Mouse (Mus musculus) forebrain, embryonic 12.5 days (tissue): Measurements from ENCODE around the gene Tmem95. TPM values are rescaled to one million over a fixed set of nuclear protein-coding genes. Genes with fewer than 3 reads are reported as not detected.

Source experiments
- ATAC-seq: fragments of 200-750 bp; cut with Nextera tagmentation; 2 replicates; pipeline ENCODE4 v1.8.0; 2017; ENCODE audit warnings: moderate TSS enrichment; ENCODE audit not compliant: low FRiP score
- H3K27ac ChIP-seq: fragments of 300-500 bp; sonication (generic); 2 replicates; pipeline ENCODE4 v1.5.1; 2016; ENCODE audit warnings: mild to moderate bottlenecking
- H3K27me3 ChIP-seq: fragments of 300-500 bp; sonication (generic); 2 replicates; pipeline ENCODE4 v1.6.1; 2016; ENCODE audit warnings: mild to moderate bottlenecking
- H3K36me3 ChIP-seq: fragments of 300-500 bp; sonication (generic); replicated peaks from 2 replicates; pipeline ENCODE4 v1.6.1; 2016; ENCODE audit warnings: mild to moderate bottlenecking
- H3K4me1 ChIP-seq: fragments of 300-500 bp; sonication (generic); 2 replicates; pipeline ENCODE4 v1.6.1; 2016
- H3K4me2 ChIP-seq: fragments of 300-500 bp; sonication (generic); 2 replicates; pipeline ENCODE4 v1.6.1; 2016; ENCODE audit warnings: mild to moderate bottlenecking, moderate library complexity
- H3K4me3 ChIP-seq: fragments of 300-500 bp; sonication (generic); replicated peaks from 2 replicates; pipeline ENCODE4 v1.5.1; 2016; ENCODE audit warnings: mild to moderate bottlenecking
- H3K9ac ChIP-seq: fragments of 300-500 bp; sonication (generic); 2 replicates; pipeline ENCODE4 v1.6.1; 2016; ENCODE audit warnings: mild to moderate bottlenecking
- H3K9me3 ChIP-seq: fragments of 300-500 bp; sonication (generic); 2 replicates; pipeline ENCODE4 v1.6.1; 2016
- WGBS: fragments of 180-500 bp; shearing (Covaris S2); methylation state at CpG from one replicate; pipeline ENCODE4 v1.1.7; 2016; 5-methylcytosine and 5-hydroxymethylcytosine counted together
- polyA plus RNA-seq: library from polyadenylated mRNA; unstranded; fragments of >200 nt; fragmentation: Nextera tagmentation; extraction: Ambion mirVana; gene quantifications from 2 replicates; pipeline ENCODE4 v1.2.1, GENCODE M21; 2016

Gene Tmem95
- polyA plus RNA-seq, 1 experiment from 2014 or later, result not detected

GRCm38 (mm10) chr11:69884240-69884639 is 6.4 kb upstream of the Tmem95 start:
- ATAC-seq, result no peak
- Histone ChIP-seq H3K4me3 (no peak overlapping the region), H3K9ac (no peak overlapping the region), H3K4me2 (no peak overlapping the region), H3K4me1 (peaks cover 27% of the 10 kb centered on the region), H3K36me3 (no peaks in the 10 kb centered on the region), H3K27ac (no peak overlapping the region), H3K27me3 (peaks cover 30% of the 10 kb centered on the region), H3K9me3 (no peaks in the 10 kb centered on the region)
- 90% methylated on average over 9 of the region's 9 CpGs for WGBS

- H3K36me3 ChIP-seq, result no peaks in the 10 kb centered on the region
- WGBS, result 93% methylated on average over 8 of the region's 8 CpGs
- no peak overlapping the region for H3K4me3 ChIP-seq
- H3K4me2 ChIP-seq, result no peak overlapping the region
- no peak for ATAC-seq
- no peak overlapping the region for H3K9ac ChIP-seq
- peaks cover 31% of the 10 kb centered on the region for H3K27me3 ChIP-seq
- peaks cover 28% of the 10 kb centered on the region for H3K4me1 ChIP-seq
- no peaks in the 10 kb centered on the region for H3K9me3 ChIP-seq
- no peak overlapping the region for H3K27ac ChIP-seq
Measured at GRCm38 (mm10) chr11:69883527-69884151, 5.8 kb upstream of the Tmem95 start.

- 63% methylated on average over 4 of the region's 4 CpGs for WGBS
- Histone ChIP-seq H3K4me3 (no peak overlapping the region), H3K4me1 (peaks cover 28% of the 10 kb centered on the region), H3K27ac (no peak overlapping the region), H3K9ac (no peak overlapping the region), H3K9me3 (no peaks in the 10 kb centered on the region), H3K36me3 (no peaks in the 10 kb centered on the region), H3K4me2 (no peak overlapping the region), H3K27me3 (peaks cover 31% of the 10 kb centered on the region)
- no peak for ATAC-seq
Measured at GRCm38 (mm10) chr11:69883066-69883465, 5.2 kb upstream of the Tmem95 start.

DNA sequence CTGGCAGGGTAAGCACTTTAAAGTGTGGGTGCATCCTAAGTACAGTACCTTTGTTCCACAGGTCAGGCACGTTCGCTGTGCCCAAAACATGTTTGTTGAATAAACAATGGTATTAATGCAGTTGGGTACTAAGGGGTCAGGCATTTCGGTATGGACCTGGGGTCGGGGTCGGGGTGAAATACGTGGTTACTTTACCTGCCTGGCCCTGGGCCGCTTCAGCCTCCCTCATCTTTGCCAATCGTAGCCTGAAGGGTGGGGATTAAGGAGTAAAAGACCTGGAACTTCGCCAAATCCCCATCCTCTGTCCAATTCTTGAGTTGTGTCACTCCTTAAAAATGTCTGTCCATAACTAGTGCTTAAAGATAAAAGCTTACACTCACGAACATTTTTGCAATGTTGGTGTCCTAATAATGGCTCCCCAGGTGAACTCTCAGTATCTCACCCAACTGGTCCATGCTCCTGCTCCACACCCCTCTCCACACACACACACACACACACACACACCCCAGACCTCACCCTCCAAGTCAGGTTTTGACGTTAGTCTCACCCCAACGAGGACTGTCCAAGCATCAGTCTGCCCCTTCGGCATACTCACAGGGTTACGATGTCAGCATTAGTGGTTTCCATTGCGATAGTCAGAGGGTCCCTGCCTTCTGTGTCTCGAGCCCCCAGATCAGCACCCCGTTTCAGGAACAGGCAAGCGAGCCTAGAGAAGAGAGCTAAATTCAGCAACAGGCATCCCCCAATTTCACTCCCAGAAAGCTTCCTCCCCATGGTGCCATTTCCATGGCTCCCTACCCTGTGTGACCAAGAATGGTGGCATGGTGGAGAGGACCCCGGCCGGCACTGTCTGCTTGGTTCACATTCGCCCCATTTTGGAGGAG is 4.2 kb upstream of the Tmem95 start:
- H3K9ac ChIP-seq, result peak overlapping the region; percentile 48; the same call in 1 of the 2 replicates
- H3K27me3 ChIP-seq, result peaks cover 31% of the 10 kb centered on the region
- peak overlapping the region; percentile 69 for H3K4me2 ChIP-seq
- peak overlapping the region; percentile 43 for H3K4me3 ChIP-seq
- H3K4me1 ChIP-seq, result peaks cover 34% of the 10 kb centered on the region
- no peak for ATAC-seq
- WGBS, result 55% methylated on average over 21 of the region's 21 CpGs
- no peak overlapping the region for H3K27ac ChIP-seq
- no peaks in the 10 kb centered on the region for H3K36me3 ChIP-seq
- no peaks in the 10 kb centered on the region for H3K9me3 ChIP-seq

DNA sequence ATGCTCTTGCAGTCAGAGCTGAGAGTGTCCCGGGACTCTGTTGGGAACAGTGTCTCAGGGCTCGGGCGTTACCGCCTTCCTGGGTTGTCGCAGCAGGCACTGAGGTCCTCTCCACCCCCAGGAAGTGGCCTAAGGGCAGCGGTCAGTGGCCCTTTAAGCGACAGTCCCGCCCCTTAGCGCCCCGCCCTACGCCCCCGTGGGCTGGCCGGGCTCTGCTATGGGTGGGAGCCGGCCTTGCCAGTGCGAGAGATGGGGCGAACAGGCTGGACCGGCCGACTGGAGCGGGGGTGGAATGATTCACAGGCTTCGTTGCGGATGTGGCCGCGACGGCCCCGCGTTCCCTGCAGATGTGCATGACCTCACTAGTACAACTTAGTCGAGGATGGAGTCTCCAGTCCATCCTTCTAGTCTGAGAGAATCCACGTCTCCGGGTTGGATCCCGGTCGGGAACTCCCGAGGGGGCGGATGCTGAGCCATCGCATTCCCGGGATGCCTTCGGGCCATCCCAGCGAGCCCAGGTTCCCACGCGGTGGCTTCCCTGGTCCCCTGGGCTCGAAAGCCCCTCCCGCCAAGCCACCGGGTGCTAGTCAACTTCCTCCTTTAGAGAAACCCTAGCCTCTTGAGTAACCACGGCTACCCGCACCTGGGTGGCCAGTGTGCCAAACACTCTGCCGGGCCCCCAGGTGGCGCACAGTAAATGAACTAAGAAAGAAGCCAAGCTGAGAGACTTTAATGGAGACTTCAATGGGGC is 3.2 kb upstream of the Tmem95 start, which contains the start of gene Kctd11:
Kctd11 (minus strand) TSS at position 554 of the 751 bp plus-strand sequence.
- H3K9me3 ChIP-seq, result no peaks in the 10 kb centered on the region
- peak within 1 kb of the TSS; percentile 56 for H3K27ac ChIP-seq
- peak within 1 kb of the TSS; percentile 69 for H3K4me2 ChIP-seq
- H3K36me3 ChIP-seq, result no peaks in the 10 kb centered on the region
- peaks cover 31% of the 10 kb centered on the region for H3K27me3 ChIP-seq
- peak; percentile 69 for ATAC-seq
- under 1% methylated on average over 46 of the region's 46 CpGs for WGBS
- peak within 1 kb of the TSS; percentile 48 for H3K9ac ChIP-seq
- peaks cover 36% of the 10 kb centered on the region for H3K4me1 ChIP-seq
- peak within 1 kb of the TSS; percentile 43 for H3K4me3 ChIP-seq

- Histone ChIP-seq H3K9me3 (no peaks in the 10 kb centered on the region), H3K4me3 (peak overlapping the region; percentile 43), H3K36me3 (no peaks in the 10 kb centered on the region), H3K9ac (peak overlapping the region; percentile 48), H3K27me3 (peaks cover 31% of the 10 kb centered on the region), H3K27ac (peak overlapping the region; percentile 56; the same call in 1 of the 2 replicates), H3K4me1 (peaks cover 36% of the 10 kb centered on the region), H3K4me2 (peak overlapping the region; percentile 69)
- WGBS, result under 1% methylated on average over 18 of the region's 18 CpGs
- ATAC-seq, result peak; percentile 7; the same call in 1 of the 2 replicates
Measured at GRCm38 (mm10) chr11:69880506-69880852, 2.7 kb upstream of the Tmem95 start.

GRCm38 (mm10) chr11:69879711-69880110 is 1.9 kb upstream of the Tmem95 start:
- 60% methylated on average over 15 of the region's 15 CpGs for WGBS
- H3K9ac ChIP-seq, result no peak overlapping the region
- no peaks in the 10 kb centered on the region for H3K36me3 ChIP-seq
- peaks cover 31% of the 10 kb centered on the region for H3K27me3 ChIP-seq
- H3K9me3 ChIP-seq, result no peaks in the 10 kb centered on the region
- H3K4me2 ChIP-seq, result peak overlapping the region; percentile 69
- H3K4me1 ChIP-seq, result peaks cover 36% of the 10 kb centered on the region
- no peak overlapping the region for H3K27ac ChIP-seq
- no peak for ATAC-seq
- peak overlapping the region; percentile 8 for H3K4me3 ChIP-seq

- ATAC-seq, result no peak
- Histone ChIP-seq H3K36me3 (no peaks in the 10 kb centered on the region), H3K27ac (no peak overlapping the region), H3K4me2 (no peak overlapping the region), H3K4me3 (no peak overlapping the region), H3K4me1 (peaks cover 36% of the 10 kb centered on the region), H3K9me3 (no peaks in the 10 kb centered on the region), H3K9ac (no peak overlapping the region), H3K27me3 (peaks cover 31% of the 10 kb centered on the region)
- WGBS, result 87% methylated on average over 6 of the region's 6 CpGs
Measured at GRCm38 (mm10) chr11:69878952-69879351, 1.1 kb upstream of the Tmem95 start.

- no peak overlapping the region for H3K9ac ChIP-seq
- 82% methylated on average over 3 of the region's 3 CpGs for WGBS
- H3K4me2 ChIP-seq, result no peak overlapping the region
- H3K9me3 ChIP-seq, result no peaks in the 10 kb centered on the region
- no peak overlapping the region for H3K27ac ChIP-seq
- H3K36me3 ChIP-seq, result no peaks in the 10 kb centered on the region
- H3K4me1 ChIP-seq, result peaks cover 36% of the 10 kb centered on the region
- H3K27me3 ChIP-seq, result peaks cover 31% of the 10 kb centered on the region
- ATAC-seq, result no peak
- H3K4me3 ChIP-seq, result no peak overlapping the region
Measured at GRCm38 (mm10) chr11:69878399-69878798, 581 bp upstream of the Tmem95 start.

- no peak overlapping the region; the same call in 1 of the 2 replicates for H3K27ac ChIP-seq
- peak overlapping the region; percentile 44 for H3K4me2 ChIP-seq
- peaks cover 25% of the 10 kb centered on the region for H3K27me3 ChIP-seq
- 2% methylated on average over 12 of the region's 12 CpGs for WGBS
- H3K4me3 ChIP-seq, result 0 out of 2 replicates have a peak overlapping the region, but pooled peaks have one; percentile 14
- ATAC-seq, result peak; percentile 21; the same call in 1 of the 2 replicates
- H3K4me1 ChIP-seq, result peaks cover 34% of the 10 kb centered on the region
- no peaks in the 10 kb centered on the region for H3K9me3 ChIP-seq
- no peaks in the 10 kb centered on the region for H3K36me3 ChIP-seq
- H3K9ac ChIP-seq, result no peak overlapping the region
Measured at GRCm38 (mm10) chr11:69876867-69877266, 951 bp downstream of the Tmem95 start.

DNA sequence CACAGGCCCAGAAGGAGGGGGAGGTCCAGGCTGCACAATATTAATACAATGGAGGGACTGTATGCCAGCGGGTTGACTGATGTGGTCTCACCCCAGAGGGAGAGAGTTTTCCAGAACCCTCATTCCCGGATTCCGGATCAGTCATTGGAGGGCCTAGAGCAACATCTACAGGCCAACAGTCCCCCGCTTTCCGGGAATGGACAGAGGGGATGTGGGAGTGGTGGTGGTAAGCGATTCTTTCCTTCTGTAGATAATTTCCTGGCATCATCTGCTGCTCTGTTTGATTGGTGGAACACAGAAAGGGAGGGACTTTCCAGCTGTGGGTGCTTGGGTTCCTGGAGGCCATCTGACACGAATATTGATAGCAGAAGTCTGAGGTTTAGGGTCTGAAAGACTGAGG is 1.6 kb downstream of the Tmem95 start:
- Histone ChIP-seq H3K9ac (no peak overlapping the region), H3K4me3 (no peak overlapping the region), H3K27me3 (peaks cover 18% of the 10 kb centered on the region), H3K9me3 (no peaks in the 10 kb centered on the region), H3K4me1 (peaks cover 28% of the 10 kb centered on the region), H3K4me2 (no peak overlapping the region), H3K36me3 (no peaks in the 10 kb centered on the region), H3K27ac (no peak overlapping the region)
- ATAC-seq, result no peak
- 74% methylated on average over 7 of the region's 7 CpGs for WGBS

DNA sequence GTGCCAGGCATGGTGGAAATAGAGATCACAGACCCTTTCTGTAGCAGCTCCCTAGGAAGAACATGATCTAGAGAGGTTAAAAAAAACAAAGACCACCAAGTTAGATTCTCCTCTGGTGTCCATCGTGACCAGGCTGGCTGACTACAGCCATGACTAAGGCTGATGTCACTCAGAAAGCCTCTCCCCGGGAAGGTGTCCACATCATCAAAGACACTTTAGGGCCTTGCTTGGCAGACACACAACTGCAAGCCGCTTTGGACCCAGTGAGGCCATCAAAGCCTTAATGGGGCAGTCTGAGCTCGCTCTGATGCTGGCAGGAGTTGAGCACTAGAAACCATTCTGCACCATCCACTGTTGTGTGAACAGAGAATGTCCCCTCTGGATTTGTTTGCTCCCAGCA is 5.4 kb downstream of the Tmem95 start:
- no peak overlapping the region for H3K9ac ChIP-seq
- H3K9me3 ChIP-seq, result no peaks in the 10 kb centered on the region
- no peaks in the 10 kb centered on the region for H3K36me3 ChIP-seq
- no peak for ATAC-seq
- H3K4me1 ChIP-seq, result peaks cover 7% of the 10 kb centered on the region
- WGBS, result 82% methylated on average over 4 of the region's 4 CpGs
- no peak overlapping the region for H3K4me3 ChIP-seq
- H3K27ac ChIP-seq, result no peak overlapping the region
- no peaks in the 10 kb centered on the region for H3K27me3 ChIP-seq
- H3K4me2 ChIP-seq, result no peak overlapping the region
